Mouse (Mus musculus): ENCODE data around the gene Gm47996. TPM values are rescaled to one million over a fixed set of nuclear protein-coding genes. Genes with fewer than 3 reads are reported as not detected.
A peak's percentile ranks its signal among the peaks of the same experiment; 100 is the strongest.

Gene Gm47996
- polyA plus RNA-seq, 1 experiment from 2014 or later, result 0.27 TPM

DNA sequence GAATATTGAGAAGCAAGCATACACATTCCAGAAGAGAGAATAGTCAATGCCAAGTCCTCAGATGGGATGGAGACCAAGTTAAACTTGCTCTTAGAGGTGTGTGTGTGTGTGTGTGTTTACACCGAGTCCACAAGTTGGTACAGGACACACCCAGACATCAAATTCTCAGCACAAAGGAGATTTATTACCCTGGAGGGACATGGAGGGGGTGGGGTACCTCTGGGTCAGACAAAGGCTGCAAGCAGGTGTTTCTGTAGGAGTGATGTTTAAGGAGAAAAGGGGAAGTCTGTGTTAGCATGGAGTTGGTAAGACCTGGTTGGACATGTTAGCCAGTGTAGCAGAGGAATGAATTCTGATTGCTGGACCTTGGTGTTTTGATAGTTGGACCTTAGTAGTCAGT, 6.1 kb downstream of the Gm47996 start:
- ATAC-seq (replicated peaks; ENCODE audit: low FRiP score) (no peak; the same call in 1 of the 2 replicates), DNase-seq (ENCODE audit: low spot score) (no peak)
- H3K27me3 ChIP-seq (replicated peaks; ENCODE audit: control insufficient read depth, insufficient read depth, low read length), result no peaks in the 10 kb centered on the region
- no peak overlapping the region for H3K4me2 ChIP-seq
- H3K27ac ChIP-seq (ENCODE audit: low read depth, low read length), result no peak overlapping the region
- WGBS, result 58% methylated on average over 1 of the region's 1 CpGs
- peaks cover 7% of the 10 kb centered on the region; the same call in 1 of the 2 replicates for H3K4me1 ChIP-seq (replicated peaks; ENCODE audit: control insufficient read depth, insufficient read depth, low read length)
- no peak overlapping the region for H3K9ac ChIP-seq (ENCODE audit: low read depth, low read length)
- H3K4me3 ChIP-seq (ENCODE audit: low read depth, low read length), result no peak overlapping the region
- H3K9me3 ChIP-seq (ENCODE audit: control insufficient read depth, low read length), result no peaks in the 10 kb centered on the region
- no peaks in the 10 kb centered on the region for H3K36me3 ChIP-seq (ENCODE audit: control insufficient read depth, insufficient read depth, low read length)

DNA sequence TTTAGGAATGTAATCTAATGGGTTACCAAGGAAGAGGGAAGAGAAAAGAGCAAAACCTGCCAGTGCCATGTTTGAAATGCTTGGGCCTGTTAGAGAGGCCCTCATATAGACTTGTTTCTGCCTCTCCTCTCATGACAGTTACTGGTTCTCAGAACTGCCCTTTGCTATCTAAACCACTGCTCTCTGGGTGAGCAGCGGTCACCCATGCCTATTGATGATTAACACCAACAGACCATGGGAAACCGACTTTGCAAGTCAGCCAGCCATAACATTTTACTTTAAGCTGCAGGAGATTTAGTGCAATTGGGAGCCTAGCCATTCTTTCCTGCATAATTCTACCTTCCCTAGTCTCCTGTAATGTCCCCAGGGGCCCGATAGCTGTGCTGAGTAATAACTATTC, 6.5 kb downstream of the Gm47996 start:
- Histone ChIP-seq H3K4me1 (replicated peaks; ENCODE audit: control insufficient read depth, insufficient read depth, low read length) (peaks cover 7% of the 10 kb centered on the region; the same call in 1 of the 2 replicates), H3K9me3 (ENCODE audit: control insufficient read depth, low read length) (no peaks in the 10 kb centered on the region), H3K4me2 (no peak overlapping the region), H3K27me3 (replicated peaks; ENCODE audit: control insufficient read depth, insufficient read depth, low read length) (no peaks in the 10 kb centered on the region), H3K4me3 (ENCODE audit: low read depth, low read length) (no peak overlapping the region), H3K27ac (ENCODE audit: low read depth, low read length) (no peak overlapping the region), H3K36me3 (ENCODE audit: control insufficient read depth, insufficient read depth, low read length) (no peaks in the 10 kb centered on the region), H3K9ac (ENCODE audit: low read depth, low read length) (no peak overlapping the region)
- WGBS, result 48% methylated on average over 3 of the region's 3 CpGs
- ATAC-seq (replicated peaks; ENCODE audit: low FRiP score), result peak; percentile 61; the same call in 1 of the 2 replicates
- no peak for DNase-seq (ENCODE audit: low spot score)

DNA sequence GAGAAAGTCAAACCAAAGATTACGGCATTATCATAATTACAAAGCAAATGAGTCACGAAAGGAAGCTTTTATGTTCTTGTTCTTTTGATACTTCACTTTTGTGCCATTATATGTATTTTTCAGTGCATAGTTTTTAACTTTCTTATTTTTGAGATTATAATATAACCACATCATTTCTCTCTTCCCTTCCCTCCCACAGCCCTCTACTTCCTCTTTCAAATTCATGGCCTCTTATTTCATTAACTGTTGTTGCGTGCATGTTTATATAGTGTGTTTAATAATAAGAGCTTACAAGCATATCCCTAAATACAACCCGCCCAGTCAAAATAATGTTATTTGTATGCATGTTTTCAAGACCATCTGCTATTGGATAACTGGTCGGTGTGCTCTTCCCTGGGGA, 9.1 kb downstream of the Gm47996 start:
- DNase-seq (ENCODE audit: low spot score) (no peak), ATAC-seq (replicated peaks; ENCODE audit: low FRiP score) (no peak)
- Histone ChIP-seq H3K36me3 (ENCODE audit: control insufficient read depth, insufficient read depth, low read length) (no peaks in the 10 kb centered on the region), H3K4me1 (replicated peaks; ENCODE audit: control insufficient read depth, insufficient read depth, low read length) (peaks cover 7% of the 10 kb centered on the region), H3K27ac (ENCODE audit: low read depth, low read length) (no peak overlapping the region), H3K9ac (ENCODE audit: low read depth, low read length) (no peak overlapping the region), H3K4me3 (ENCODE audit: low read depth, low read length) (no peak overlapping the region), H3K9me3 (ENCODE audit: control insufficient read depth, low read length) (no peaks in the 10 kb centered on the region), H3K4me2 (no peak overlapping the region), H3K27me3 (replicated peaks; ENCODE audit: control insufficient read depth, insufficient read depth, low read length) (no peaks in the 10 kb centered on the region)
- 89% methylated on average over 5 of the region's 5 CpGs for WGBS

DNA sequence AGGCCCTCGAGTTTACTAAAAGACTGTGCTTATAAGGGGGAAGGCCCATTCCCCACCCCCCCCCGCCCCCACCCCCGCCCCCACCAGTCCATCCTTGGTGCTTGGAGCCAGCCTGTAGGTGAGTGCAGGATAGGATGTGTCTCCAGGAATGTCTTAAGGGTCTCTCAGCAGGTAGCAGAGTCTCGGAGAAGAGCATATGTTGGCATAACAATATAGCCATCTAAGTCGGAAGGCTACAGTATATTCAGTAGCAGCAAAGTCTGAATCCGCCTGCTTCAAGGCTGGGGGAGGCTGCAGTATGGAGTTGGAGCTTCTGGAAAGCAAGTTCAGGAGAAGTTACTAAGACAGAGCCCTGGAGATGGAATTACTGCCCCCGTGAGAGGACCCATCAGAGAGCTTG, 10.2 kb downstream of the Gm47996 start:
- no peaks in the 10 kb centered on the region for H3K36me3 ChIP-seq (ENCODE audit: control insufficient read depth, insufficient read depth, low read length)

DNA sequence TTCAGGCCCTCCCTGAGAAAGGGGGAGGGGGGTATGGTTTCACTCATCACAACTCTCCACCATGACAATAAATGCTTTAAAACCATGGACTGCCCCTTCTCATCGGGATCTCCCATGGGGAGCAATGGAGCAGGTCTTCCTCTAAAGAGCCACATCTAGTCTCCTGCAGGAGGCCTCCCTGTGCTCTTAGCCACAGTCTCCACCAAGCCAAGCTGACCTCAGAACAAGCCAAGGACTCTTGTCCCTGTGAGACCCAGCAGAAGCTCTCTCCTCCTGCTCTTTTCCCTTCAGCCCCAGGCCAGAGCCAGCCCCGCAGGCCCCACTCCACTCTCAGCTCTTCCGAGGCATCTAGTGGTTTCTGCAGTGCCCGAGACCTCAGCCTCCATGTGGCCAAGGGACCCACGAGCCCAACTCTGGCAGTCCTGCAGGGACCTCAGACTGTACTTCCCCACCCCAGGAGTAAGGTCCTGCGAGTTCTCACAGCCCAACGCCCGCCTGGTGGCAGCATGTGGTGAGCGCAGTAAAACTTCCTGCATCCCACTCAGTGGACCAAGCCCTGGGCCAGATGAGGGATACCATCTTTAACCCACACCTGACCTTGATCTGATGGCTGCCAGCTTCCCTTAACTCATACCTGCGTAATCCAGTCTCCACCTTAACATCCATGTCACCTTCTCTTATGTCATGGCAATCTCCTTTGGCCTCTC, 12.8 kb downstream of the Gm47996 start:
- no peaks in the 10 kb centered on the region for H3K9me3 ChIP-seq (ENCODE audit: control insufficient read depth, low read length)
- 75% methylated on average over 10 of the region's 10 CpGs for WGBS
- no peak overlapping the region for H3K4me2 ChIP-seq
- H3K9ac ChIP-seq (ENCODE audit: low read depth, low read length), result no peak overlapping the region
- H3K4me3 ChIP-seq (ENCODE audit: low read depth, low read length), result no peak overlapping the region
- DNase-seq (ENCODE audit: low spot score), result no peak
- H3K27ac ChIP-seq (ENCODE audit: low read depth, low read length), result no peak overlapping the region
- no peaks in the 10 kb centered on the region for H3K36me3 ChIP-seq (ENCODE audit: control insufficient read depth, insufficient read depth, low read length)
- H3K4me1 ChIP-seq (replicated peaks; ENCODE audit: control insufficient read depth, insufficient read depth, low read length), result no peaks in the 10 kb centered on the region; the same call in 1 of the 2 replicates
- no peak for ATAC-seq (replicated peaks; ENCODE audit: low FRiP score)
- no peaks in the 10 kb centered on the region for H3K27me3 ChIP-seq (replicated peaks; ENCODE audit: control insufficient read depth, insufficient read depth, low read length)

More for the DNA sequence above, 10.2 kb downstream of the Gm47996 start:
- WGBS, result 76% methylated on average over 7 of the region's 7 CpGs
- no peak overlapping the region for H3K4me3 ChIP-seq (ENCODE audit: low read depth, low read length)
- H3K27me3 ChIP-seq (replicated peaks; ENCODE audit: control insufficient read depth, insufficient read depth, low read length), result no peaks in the 10 kb centered on the region
- no peak overlapping the region for H3K4me2 ChIP-seq
- no peak overlapping the region for H3K27ac ChIP-seq (ENCODE audit: low read depth, low read length)
- ATAC-seq (replicated peaks; ENCODE audit: low FRiP score), result no peak
- H3K9me3 ChIP-seq (ENCODE audit: control insufficient read depth, low read length), result no peaks in the 10 kb centered on the region
- H3K9ac ChIP-seq (ENCODE audit: low read depth, low read length), result no peak overlapping the region
- no peak for DNase-seq (ENCODE audit: low spot score)
- H3K4me1 ChIP-seq (replicated peaks; ENCODE audit: control insufficient read depth, insufficient read depth, low read length), result peaks cover 7% of the 10 kb centered on the region

DNA sequence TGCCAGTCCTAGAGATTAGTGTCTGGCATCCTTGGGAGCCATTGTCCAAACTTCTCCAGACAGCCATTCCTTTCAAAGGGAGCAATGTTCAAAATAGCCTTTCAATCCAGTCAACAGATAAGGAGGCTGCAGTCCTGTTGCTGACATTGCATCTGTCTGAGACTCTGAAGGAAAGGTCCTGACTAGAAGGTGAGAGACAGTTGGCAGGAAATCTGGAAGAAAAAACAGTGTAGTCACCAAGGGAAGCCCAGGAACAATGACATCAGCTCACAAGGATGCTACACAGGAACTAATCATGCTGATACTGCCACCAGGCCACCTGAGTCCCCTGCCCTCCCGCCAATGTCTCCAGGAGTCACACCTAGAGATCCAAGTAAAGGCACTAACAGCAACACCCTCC, 13.4 kb downstream of the Gm47996 start:
- 35% methylated on average over 1 of the region's 1 CpGs for WGBS
- no peaks in the 10 kb centered on the region for H3K27me3 ChIP-seq (replicated peaks; ENCODE audit: control insufficient read depth, insufficient read depth, low read length)
- H3K9me3 ChIP-seq (ENCODE audit: control insufficient read depth, low read length), result no peaks in the 10 kb centered on the region

DNA sequence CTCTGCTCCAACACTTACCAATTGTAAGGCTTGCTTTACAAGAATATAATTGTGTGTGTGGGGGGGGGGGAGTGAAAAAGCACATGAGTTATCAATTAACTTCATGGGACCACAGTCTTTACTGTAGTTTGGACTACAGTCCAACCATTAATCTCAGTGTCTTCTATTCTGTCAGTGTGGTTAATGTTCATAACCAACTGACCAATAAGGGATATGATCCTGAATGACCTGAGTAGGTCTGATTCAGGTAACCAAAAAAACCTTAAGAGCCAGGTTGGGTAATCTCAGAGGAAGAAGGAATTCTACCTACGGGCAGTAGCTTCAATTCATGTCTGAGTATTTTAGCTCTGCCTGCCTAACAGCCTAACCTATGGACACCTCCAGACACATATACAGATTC, 14.6 kb downstream of the Gm47996 start:
- no peak for ATAC-seq (replicated peaks; ENCODE audit: low FRiP score)
- H3K4me3 ChIP-seq (ENCODE audit: low read depth, low read length), result no peak overlapping the region
- 92% methylated on average over 1 of the region's 1 CpGs for WGBS
- no peak for DNase-seq (ENCODE audit: low spot score)
- no peaks in the 10 kb centered on the region; the same call in 1 of the 2 replicates for H3K4me1 ChIP-seq (replicated peaks; ENCODE audit: control insufficient read depth, insufficient read depth, low read length)
- no peak overlapping the region for H3K9ac ChIP-seq (ENCODE audit: low read depth, low read length)
- no peaks in the 10 kb centered on the region for H3K9me3 ChIP-seq (ENCODE audit: control insufficient read depth, low read length)
- H3K27ac ChIP-seq (ENCODE audit: low read depth, low read length), result no peak overlapping the region
- H3K36me3 ChIP-seq (ENCODE audit: control insufficient read depth, insufficient read depth, low read length), result no peaks in the 10 kb centered on the region
- H3K4me2 ChIP-seq, result no peak overlapping the region
- no peaks in the 10 kb centered on the region for H3K27me3 ChIP-seq (replicated peaks; ENCODE audit: control insufficient read depth, insufficient read depth, low read length)

More for the DNA sequence above, 13.4 kb downstream of the Gm47996 start:
- no peak overlapping the region for H3K9ac ChIP-seq (ENCODE audit: low read depth, low read length)
- H3K4me3 ChIP-seq (ENCODE audit: low read depth, low read length), result no peak overlapping the region
- no peaks in the 10 kb centered on the region for H3K36me3 ChIP-seq (ENCODE audit: control insufficient read depth, insufficient read depth, low read length)
- H3K4me2 ChIP-seq, result no peak overlapping the region
- no peak for ATAC-seq (replicated peaks; ENCODE audit: low FRiP score)
- no peaks in the 10 kb centered on the region; the same call in 1 of the 2 replicates for H3K4me1 ChIP-seq (replicated peaks; ENCODE audit: control insufficient read depth, insufficient read depth, low read length)
- no peak overlapping the region for H3K27ac ChIP-seq (ENCODE audit: low read depth, low read length)
- DNase-seq (ENCODE audit: low spot score), result no peak

DNA sequence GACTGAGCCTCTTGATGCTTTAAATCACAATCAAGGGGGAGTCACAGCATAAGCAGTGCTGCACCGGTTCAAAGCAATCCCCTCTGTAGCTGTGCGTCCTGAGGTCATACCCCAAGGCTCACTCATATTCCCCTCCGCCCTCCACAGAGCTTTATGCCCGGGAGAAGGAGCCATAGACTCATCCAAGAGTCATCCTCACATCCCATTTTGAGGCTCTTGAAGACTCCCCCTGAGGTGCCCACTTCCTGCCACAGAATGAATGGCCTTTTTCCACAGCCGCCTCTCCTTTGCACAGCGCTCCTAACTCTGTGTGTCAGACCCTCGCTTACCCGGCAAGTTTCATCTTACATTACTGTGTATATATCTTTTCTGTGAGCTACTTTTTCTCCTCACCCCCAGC, 17.6 kb downstream of the Gm47996 start:
- Histone ChIP-seq H3K9ac (ENCODE audit: low read depth, low read length) (no peak overlapping the region), H3K4me1 (replicated peaks; ENCODE audit: control insufficient read depth, insufficient read depth, low read length) (no peaks in the 10 kb centered on the region; the same call in 1 of the 2 replicates), H3K4me3 (ENCODE audit: low read depth, low read length) (no peak overlapping the region), H3K27me3 (replicated peaks; ENCODE audit: control insufficient read depth, insufficient read depth, low read length) (no peaks in the 10 kb centered on the region), H3K4me2 (no peak overlapping the region), H3K9me3 (ENCODE audit: control insufficient read depth, low read length) (no peaks in the 10 kb centered on the region), H3K27ac (ENCODE audit: low read depth, low read length) (no peak overlapping the region), H3K36me3 (ENCODE audit: control insufficient read depth, insufficient read depth, low read length) (no peaks in the 10 kb centered on the region)
- 78% methylated on average over 8 of the region's 8 CpGs for WGBS
- DNase-seq (ENCODE audit: low spot score), result no peak
- ATAC-seq (replicated peaks; ENCODE audit: low FRiP score), result no peak

DNA sequence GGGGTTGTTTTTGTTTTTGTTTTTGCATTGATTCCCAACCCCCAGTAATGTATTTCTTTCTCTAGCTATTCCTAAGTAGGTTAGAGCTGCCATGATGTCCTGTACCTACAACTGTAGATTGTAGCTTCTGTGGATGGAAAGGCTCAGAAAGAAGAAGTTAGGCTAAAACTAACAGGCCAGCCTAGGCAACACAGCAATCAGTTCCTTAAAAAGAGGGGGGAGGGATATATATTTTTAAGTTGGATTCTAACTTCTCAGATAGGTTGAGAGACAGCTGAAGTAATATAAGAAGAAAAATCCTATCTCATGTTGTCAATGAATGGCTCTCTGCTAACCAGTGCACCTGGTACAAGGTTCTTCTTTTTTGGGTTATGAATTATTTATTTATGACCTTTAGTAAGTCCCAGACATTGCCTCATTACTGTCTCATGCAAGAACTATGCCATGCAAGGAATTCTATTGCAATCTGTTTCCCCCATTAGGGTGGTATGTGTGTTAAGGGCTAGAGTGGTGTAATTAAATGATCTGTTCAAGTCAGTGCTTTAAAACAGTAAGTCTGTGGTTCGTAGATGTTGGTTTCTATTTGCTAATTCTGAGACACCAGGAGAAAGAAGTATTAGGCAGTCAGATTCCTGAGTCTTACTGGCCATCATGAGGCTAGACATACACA, 18.5 kb downstream of the Gm47996 start:
- Histone ChIP-seq H3K27me3 (replicated peaks; ENCODE audit: control insufficient read depth, insufficient read depth, low read length) (no peaks in the 10 kb centered on the region), H3K9ac (ENCODE audit: low read depth, low read length) (no peak overlapping the region), H3K27ac (ENCODE audit: low read depth, low read length) (no peak overlapping the region), H3K4me2 (no peak overlapping the region), H3K9me3 (ENCODE audit: control insufficient read depth, low read length) (no peaks in the 10 kb centered on the region), H3K4me3 (ENCODE audit: low read depth, low read length) (no peak overlapping the region), H3K4me1 (replicated peaks; ENCODE audit: control insufficient read depth, insufficient read depth, low read length) (no peaks in the 10 kb centered on the region), H3K36me3 (ENCODE audit: control insufficient read depth, insufficient read depth, low read length) (no peaks in the 10 kb centered on the region)
- ATAC-seq (replicated peaks; ENCODE audit: low FRiP score) (no peak), DNase-seq (ENCODE audit: low spot score) (no peak)
- WGBS, result 74% methylated on average over 1 of the region's 1 CpGs
